Comparison of ENCODE assay signal across 9 mouse cellular contexts in genomic region chr1:35653119-35653956, GRCm38 (mm10).
A peak's percentile ranks its signal among the peaks of the same experiment; 100 is the strongest.
DNase-seq lines count a peak whose midpoint lies in the region; ATAC-seq lines count a peak whose summit lies in the region.
"Had no signal": no experiment of that assay in that cellular context is flagged by ENCODE, and none has a peak within 500 bp of the region (broad histone marks: within the 10 kb centered on the region; RNA-seq: fewer than 3 reads in every experiment).

No protein-coding gene starts in this region.

- ATAC-seq in midbrain, embryonic 16.5 days = 0 out of 2 replicates have a peak, but pooled peaks have one; percentile 54

- peak; percentile 11 for DNase-seq in cerebellum, adult 9-11 months
- DNase-seq in cerebellum, adult 11 months = no peak
- DNase-seq in A20 (ENCODE audit: low read depth, low spot score) = peak; percentile 89
- peak; percentile 10 to 11 for DNase-seq in cerebellum, postnatal 36 days
- DNase-seq in urinary bladder, postnatal 36 days (ENCODE audit: low spot score in 2 of 2) = no peak
- no peak for DNase-seq in gastrocnemius, adult 8-10 months (ENCODE audit: low spot score in 2 of 2)
- no peak for DNase-seq in urinary bladder, postnatal 25 days (ENCODE audit: low spot score)

- H3K4me1 ChIP-seq in midbrain, embryonic 16.5 days (ENCODE audit: control insufficient read depth, insufficient read depth, low read length) = peaks cover 6% of the 10 kb centered on the region
- H3K4me1 ChIP-seq: lung, embryonic 15.5 days had no signal

- H3K4me2 ChIP-seq in midbrain, embryonic 16.5 days (ENCODE audit: low read length) = no peak overlapping the region
- H3K4me2 ChIP-seq: lung, embryonic 15.5 days had no signal

- H3K9ac ChIP-seq in midbrain, embryonic 16.5 days (ENCODE audit: low read depth, low read length) = no peak overlapping the region
- H3K9ac ChIP-seq: lung, embryonic 15.5 days had no signal

- WGBS in midbrain, embryonic 16.5 days = 47% methylated on average over 13 of the region's 13 CpGs

- H3K36me3 ChIP-seq in midbrain, embryonic 16.5 days (ENCODE audit: control insufficient read depth, insufficient read depth, low read length) = no peaks in the 10 kb centered on the region
- H3K36me3 ChIP-seq: lung, embryonic 15.5 days had no signal

- no peak overlapping the region for H3K4me3 ChIP-seq in midbrain, embryonic 16.5 days (ENCODE audit: low read depth, low read length)
- H3K4me3 ChIP-seq: lung, embryonic 15.5 days had no signal

- H3K27ac ChIP-seq in midbrain, embryonic 16.5 days (ENCODE audit: low read length) = no peak overlapping the region
- H3K27ac ChIP-seq: lung, embryonic 15.5 days had no signal

- no peaks in the 10 kb centered on the region for H3K9me3 ChIP-seq in midbrain, embryonic 16.5 days (replicated peaks; ENCODE audit: control insufficient read depth, low read length, poor library complexity, severe bottlenecking)
- H3K9me3 ChIP-seq: lung, embryonic 15.5 days had no signal

- no peaks in the 10 kb centered on the region for H3K27me3 ChIP-seq in midbrain, embryonic 16.5 days (ENCODE audit: control insufficient read depth, insufficient read depth, low read depth, low read length)
- H3K27me3 ChIP-seq: lung, embryonic 15.5 days had no signal

Comparison
In these comparisons a context has a peak if more than half of its experiments do, and no peak if none do; other contexts are left out.
1. DNase-seq: peak in cerebellum, adult 9-11 months (single experiment), A20 (single experiment) and cerebellum, postnatal 36 days (2 of 2); none in cerebellum, adult 11 months (single experiment), urinary bladder, postnatal 36 days (0 of 2), gastrocnemius, adult 8-10 months (0 of 2) and urinary bladder, postnatal 25 days (single experiment).